Mouse (Mus musculus): Measurements from ENCODE around the gene Ankrd13b. TPM values are rescaled to one million over a fixed set of nuclear protein-coding genes. Genes with fewer than 3 reads are reported as not detected.

Ankrd13b gene
- total RNA-seq, 2 experiments from 2014 or later = 10.6 to 11.6 TPM

DNA sequence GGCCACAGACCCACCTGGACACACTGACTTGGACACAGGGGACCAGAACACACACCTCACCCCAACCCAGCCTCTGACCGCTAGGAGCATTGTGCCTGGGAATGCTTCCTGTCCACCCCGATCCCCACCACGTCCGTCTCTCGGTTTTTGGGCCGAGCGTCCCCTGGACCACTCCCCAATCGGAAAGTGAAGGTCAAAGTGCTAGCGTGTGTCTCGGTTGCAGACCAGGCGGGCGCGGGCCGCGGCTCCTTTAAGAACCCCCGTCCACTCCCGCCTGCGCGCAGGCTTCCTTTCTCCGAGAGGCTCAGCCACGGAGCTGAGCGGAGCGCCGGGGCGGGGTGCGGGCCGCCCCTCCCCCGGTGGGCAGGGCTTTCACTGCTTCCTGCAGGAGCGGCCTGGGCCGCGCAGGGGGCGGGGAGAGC lies 3.4 kb upstream of the Ankrd13b start:
- peak; percentile 93 for DNase-seq (ENCODE audit: low spot score)

- DNase-seq (ENCODE audit: low spot score) = no peak
These were observed 2.9 kb upstream of the Ankrd13b start for GRCm38 (mm10) chr11:77492311-77492871.

DNA sequence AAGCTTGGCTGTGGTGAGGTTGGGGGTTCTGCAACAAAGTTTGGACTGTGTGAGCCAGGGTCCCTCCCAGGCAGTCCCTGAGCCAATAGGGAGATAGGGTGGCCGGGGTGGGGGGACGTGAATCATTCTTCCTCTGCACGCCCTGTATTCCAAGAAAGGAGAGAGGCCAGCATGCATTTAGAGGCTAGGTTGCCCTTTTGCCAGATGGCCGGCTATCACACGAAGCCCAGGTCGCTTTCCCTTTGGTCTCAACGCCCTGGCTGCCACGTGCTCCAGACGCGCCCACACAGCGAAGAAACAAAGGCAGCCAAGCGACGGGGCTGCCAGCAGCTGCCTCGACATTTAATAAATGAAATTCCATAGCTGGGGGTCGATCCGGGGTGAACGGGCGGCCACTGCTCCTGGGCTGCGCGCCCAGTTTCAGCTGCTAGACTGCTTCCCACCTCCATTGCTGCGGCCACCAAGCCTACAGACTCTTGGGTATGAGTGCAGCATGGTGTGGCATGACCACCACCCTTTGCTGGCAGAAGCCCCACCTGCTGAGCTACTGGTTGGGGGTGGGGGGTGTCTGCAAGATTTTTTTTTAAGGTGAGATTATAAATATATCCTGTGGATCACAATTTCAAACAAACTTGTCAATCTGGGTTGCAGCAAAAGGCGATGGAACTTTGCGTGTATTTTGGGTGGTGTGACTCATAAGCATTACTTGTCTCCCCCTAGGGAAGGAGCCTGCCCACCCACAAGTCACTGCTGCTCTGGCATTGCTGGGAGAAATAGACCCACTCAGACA lies 2.2 kb upstream of the Ankrd13b start:
- peak; percentile 62 for DNase-seq (ENCODE audit: low spot score)

DNA sequence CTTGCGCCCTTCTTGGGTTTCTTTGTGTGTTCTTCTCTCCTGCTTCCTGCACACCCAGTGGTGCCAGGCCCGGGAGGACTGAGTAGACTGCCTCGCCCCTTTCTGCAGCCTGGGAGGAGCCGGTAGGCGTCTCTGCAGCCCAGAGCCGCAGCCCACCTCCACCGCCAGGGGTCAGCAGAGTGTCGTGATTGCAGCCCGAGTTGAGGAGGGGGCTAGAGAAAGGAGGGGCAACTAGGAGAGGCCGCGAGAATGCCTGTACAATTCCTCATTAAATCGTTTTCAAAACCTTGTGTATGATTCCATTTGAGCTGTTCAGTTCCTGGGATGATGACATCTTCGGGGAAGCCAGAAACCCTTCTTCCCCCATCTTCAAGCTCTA lies 1.6 kb upstream of the Ankrd13b start:
- peak; percentile 89 for DNase-seq (ENCODE audit: low spot score)

DNA sequence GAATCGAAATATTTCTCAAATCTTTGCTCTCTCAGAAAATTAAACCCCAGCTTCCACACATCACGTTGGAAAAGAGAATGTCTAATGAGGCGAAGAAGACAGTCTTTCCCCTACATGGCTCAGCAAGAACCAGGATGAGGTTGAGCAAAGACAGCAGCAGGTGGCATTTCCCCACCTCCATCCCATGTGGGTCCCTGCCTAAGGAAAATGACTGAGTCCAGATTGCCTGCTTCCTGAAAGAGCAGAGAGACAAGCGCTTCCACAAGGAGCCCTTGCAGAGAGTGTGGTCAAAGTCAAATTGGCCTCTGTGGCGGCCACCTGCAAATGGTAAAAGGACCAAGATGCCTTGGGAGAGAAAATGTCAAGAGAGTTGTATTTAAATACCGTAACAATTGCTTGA lies 973 bp upstream of the Ankrd13b start:
- no peak for DNase-seq (ENCODE audit: low spot score)

GRCm38 (mm10) chr11:77488771-77489581 lies 502 bp downstream of the Ankrd13b start:
- no peak for DNase-seq (ENCODE audit: low spot score)

DNA sequence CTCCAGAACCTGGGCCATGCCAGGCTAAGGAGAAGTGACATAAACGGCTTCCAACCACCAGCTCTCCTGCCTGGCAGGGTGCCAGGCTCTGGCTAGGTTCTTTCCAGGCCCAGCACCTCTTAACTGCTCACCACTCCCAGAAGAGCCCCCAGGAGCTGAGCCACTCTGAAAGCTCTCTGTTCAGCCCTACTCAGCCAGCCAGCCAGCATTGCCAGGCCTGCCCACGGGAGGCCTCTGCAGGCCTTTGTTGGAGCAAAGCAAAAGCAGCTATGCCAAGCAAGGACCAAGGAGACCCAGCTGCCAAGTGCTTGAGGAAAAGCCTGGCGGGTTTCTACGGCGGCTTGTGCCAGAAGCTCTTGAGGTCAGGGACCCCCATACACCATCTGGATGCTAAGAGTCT lies 2.7 kb downstream of the Ankrd13b start:
- no peak for DNase-seq (ENCODE audit: low spot score)

DNA sequence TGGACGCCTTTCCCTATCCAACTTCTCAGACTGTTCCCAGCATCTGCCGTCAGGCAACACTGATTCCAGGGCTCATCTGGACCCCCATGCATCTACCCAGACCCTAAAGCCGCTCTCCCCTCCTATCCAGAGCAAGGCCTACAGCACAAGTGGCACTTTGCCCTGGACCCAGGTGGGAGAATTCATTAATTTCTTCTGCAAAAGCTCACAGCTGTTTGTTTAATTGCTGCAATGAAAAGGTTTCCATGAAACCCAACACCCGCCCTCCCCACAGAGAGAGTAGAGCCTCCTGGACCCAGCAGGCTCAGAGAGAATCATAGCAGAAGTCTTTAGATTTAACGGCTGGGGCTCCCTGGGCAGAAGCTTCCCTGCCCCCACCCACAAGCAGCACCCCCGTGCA lies 4.2 kb downstream of the Ankrd13b start:
- DNase-seq (ENCODE audit: low spot score) = no peak

- DNase-seq (ENCODE audit: low spot score) = no peak
These were observed 5.8 kb downstream of the Ankrd13b start for GRCm38 (mm10) chr11:77483510-77484255.

DNA sequence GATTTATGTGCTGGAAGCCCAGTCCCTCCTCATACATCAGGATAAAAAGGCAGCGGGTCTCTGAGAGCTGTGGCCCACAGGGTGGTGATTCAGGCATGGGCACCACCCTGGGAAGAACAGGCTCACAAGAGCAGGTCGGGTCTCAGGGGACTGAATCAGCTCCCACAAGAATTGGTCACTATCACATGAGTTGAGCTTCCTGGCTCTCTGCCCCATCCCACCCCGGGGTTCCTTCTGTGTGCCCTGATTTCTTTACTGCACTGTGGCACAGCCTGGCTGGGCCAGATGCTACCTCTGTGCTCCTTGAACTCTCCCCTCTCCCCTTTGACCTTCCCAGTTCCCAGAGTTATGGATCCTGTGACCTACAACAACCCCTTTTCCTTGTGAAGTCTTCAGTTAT lies 6.4 kb downstream of the Ankrd13b start:
- no peak for DNase-seq (ENCODE audit: low spot score)

DNA sequence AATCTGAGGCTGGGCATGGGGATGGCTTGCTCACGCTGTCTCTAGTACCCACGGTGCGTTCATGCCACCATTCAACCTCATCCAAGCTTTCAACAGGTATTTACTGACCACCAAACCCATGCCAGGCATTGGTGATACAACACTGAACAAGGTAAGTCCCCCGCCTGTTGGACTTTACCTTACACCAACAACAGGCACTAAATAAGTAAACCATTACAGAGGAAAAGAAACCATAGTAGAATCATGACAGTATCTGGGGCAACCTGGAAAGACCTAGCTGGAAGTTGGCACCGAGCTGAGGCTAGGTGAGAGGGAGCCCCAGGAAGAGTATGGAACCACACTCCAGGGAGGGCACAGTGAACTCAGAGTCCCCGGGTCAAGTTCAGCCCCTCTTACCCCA lies 12.6 kb downstream of the Ankrd13b start:
- no peak for DNase-seq (ENCODE audit: low spot score)

GRCm38 (mm10) chr11:77476216-77476615 lies 13.3 kb downstream of the Ankrd13b start:
- no peak for DNase-seq (ENCODE audit: low spot score)

DNA sequence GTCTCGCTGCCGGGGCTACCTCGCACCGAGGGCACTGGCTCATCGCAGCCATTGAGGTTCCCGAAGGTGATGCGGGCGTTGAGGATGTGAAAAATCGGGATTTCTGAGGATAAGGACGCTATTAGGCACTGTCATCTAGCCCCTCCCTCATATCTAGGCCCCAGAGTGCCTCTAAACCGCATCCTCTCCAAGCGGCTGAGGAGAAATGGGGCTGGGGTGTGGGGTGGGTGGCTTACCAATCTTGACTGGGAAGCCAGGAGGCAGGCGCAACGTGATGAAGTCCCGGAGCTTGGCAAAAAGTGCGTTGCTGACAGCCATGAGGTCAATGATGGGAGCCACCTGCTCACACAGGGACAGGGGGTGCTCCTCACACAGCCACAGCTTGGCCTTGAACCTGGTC lies 16.7 kb downstream of the Ankrd13b start:
- DNase-seq (ENCODE audit: low spot score) = no peak

GRCm38 (mm10) chr11:77471407-77471806 lies 18.1 kb downstream of the Ankrd13b start:
- no peak for DNase-seq (ENCODE audit: low spot score)

- DNase-seq (ENCODE audit: low spot score) = no peak
These were observed 21.1 kb downstream of the Ankrd13b start for GRCm38 (mm10) chr11:77468397-77468796.

DNA sequence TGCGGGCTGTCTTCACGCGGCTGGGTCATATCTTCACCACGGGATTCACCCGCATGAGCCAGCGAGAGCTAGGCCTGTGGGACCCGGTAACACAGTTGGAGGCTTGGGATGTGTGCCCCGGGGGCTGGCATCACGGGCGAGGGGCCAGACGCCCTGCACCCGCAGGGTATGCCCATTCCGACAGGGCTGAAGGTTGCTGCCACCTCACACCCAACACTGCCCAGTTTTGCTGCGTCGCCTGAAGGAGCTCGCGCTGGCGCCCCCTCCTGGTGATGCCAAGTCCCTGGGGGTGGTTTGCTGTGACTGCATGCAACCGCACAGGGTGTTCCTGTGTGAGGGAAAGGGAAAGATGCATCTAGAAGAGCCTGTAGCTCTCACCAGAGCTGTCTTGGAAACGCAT lies 21.7 kb downstream of the Ankrd13b start:
- peak; percentile 77 for DNase-seq (ENCODE audit: low spot score)

- peak; percentile 78 for DNase-seq (ENCODE audit: low spot score)
These were observed 22.3 kb downstream of the Ankrd13b start for GRCm38 (mm10) chr11:77467157-77467556.

GRCm38 (mm10) chr11:77466544-77466943 lies 22.9 kb downstream of the Ankrd13b start:
- no peak for DNase-seq (ENCODE audit: low spot score)

DNA sequence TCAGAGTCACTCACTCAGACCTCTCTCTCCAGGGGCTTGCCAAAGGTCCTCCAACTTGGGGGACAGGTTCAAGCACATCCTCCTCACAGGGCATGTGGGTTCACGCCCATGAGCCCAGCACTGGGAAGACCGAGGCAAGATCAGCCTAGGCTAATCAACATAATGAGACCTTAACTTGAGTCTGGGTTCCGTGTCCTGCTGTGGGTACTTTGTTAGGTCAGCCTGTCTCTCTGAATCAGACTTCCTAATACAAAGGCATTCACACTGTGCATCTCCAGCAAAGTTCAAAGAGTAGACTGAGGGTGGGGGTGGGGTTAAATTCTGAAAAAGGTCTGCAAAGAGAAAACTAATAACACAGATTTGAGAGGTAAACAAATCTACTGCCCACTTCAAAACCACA lies 24.4 kb downstream of the Ankrd13b start:
- DNase-seq (ENCODE audit: low spot score) = no peak

DNA sequence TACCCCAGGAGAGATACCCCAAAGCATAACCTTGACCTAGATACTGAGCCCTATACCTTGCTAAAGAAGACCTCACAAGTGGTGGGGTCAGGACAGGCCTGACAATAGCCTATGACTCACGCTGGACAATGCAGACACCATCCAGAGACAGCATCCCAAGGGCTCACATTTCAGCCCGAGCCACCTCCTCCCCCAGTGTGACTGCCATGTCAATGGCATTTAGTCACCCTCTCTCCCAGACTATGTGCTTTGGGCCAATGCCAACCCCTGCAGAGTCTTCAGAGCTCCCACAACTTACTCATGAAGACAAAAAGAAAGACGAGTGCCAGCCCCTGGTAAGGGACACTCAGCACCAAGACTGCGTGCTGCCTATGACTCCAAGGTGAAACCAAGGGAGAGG lies 24.8 kb downstream of the Ankrd13b start:
- DNase-seq (ENCODE audit: low spot score) = no peak

- no peak for DNase-seq (ENCODE audit: low spot score)
These were observed 25.7 kb downstream of the Ankrd13b start for GRCm38 (mm10) chr11:77463786-77464185.

DNA sequence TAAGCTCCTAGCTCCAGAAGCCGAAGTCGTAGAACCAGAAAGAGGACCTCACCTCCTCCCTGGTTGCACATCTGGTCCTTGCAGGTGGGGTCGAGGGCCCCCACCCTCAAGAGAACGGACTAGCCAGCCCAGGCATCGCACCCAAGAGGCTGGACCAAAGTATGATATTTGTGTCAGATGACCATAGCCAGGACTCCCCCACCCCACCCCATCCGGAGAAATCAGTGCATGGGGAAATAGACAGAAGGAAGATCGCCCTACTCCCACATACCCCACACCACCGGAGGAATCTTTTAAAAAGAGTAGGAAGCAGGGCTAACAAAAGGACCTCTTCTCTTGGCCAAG lies 26.4 kb downstream of the Ankrd13b start:
- no peak for DNase-seq (ENCODE audit: low spot score)
